Mouse (Mus musculus) thymus, adult 2 months (tissue): ENCODE data around the gene Esyt3.

Experiments used
- CTCF ChIP-seq: fragments of 200-500 bp; IDR thresholded peaks from 2 replicates; pipeline ENCODE4 v1.5.1; 2012; ENCODE audit warnings: mild to moderate bottlenecking, control low read depth, low read length, moderate library complexity, borderline replicate concordance; ENCODE audit not compliant: control insufficient read depth, poor library complexity, insufficient read depth; ENCODE audit errors: extremely low read depth
- POLR2A ChIP-seq: fragments of 200-500 bp; IDR thresholded peaks from 2 replicates; pipeline ENCODE4 v1.6.1; 2012; ENCODE audit warnings: mild to moderate bottlenecking, low read length, control low read depth, moderate library complexity; ENCODE audit not compliant: control insufficient read depth, poor library complexity, insufficient read depth; ENCODE audit errors: extremely low read depth

DNA sequence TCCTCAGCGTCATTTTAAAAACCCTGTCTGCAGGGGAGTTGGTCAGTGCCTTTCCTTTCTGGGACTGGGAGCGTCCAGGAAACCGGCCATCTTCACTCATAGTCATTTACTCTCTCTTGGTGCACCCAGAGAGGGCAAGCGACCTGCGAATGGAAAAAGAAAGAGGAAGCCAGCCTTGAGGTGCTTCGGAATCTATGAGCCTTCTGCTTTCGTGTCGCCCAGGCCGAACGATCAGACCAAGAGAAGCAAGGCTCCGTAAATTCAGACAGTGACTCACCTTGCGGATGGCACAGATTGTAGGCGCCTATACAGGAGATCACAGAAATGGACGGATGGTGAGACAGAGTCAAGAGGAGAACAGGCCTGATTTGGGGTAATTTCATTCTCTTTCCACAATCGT, 655 bp upstream of the Esyt3 start:
- no peak for TF ChIP-seq CTCF
- no peak for TF ChIP-seq POLR2A
